Mouse (Mus musculus) limb, embryonic 14.5 days (tissue): ENCODE data around the gene Gsap. TPM values are rescaled to one million over a fixed set of nuclear protein-coding genes. Genes with fewer than 3 reads are reported as not detected.

Experiments
- ATAC-seq: fragments of 200-750 bp; cut with Nextera tagmentation; 2 replicates; pipeline ENCODE4 v1.8.0; 2017; ENCODE audit warnings: low read depth, moderate number of reproducible peaks, moderate TSS enrichment; ENCODE audit not compliant: low FRiP score
- DNase-seq: peaks from one replicate; pipeline ENCODE4 v3.0.0-alpha.2; 2015; ENCODE audit warnings: low spot score
- H3K27ac ChIP-seq: fragments of 300-500 bp; sonication (generic); replicated peaks from 2 replicates; pipeline ENCODE4 v1.5.1; 2014; ENCODE audit warnings: low read depth, mild to moderate bottlenecking, low read length, moderate library complexity, mixed read lengths
- H3K27me3 ChIP-seq: fragments of 300-500 bp; sonication (generic); 2 replicates; pipeline ENCODE4 v1.6.1; 2014; ENCODE audit warnings: low read length, mixed read lengths; ENCODE audit not compliant: control insufficient read depth, insufficient read depth
- H3K36me3 ChIP-seq: fragments of 300-500 bp; sonication (generic); 2 replicates; pipeline ENCODE4 v1.6.1; 2014; ENCODE audit warnings: mild to moderate bottlenecking, low read length, moderate library complexity, mixed read lengths; ENCODE audit not compliant: control insufficient read depth, insufficient read depth
- H3K4me1 ChIP-seq: fragments of 300-500 bp; sonication (generic); 2 replicates; pipeline ENCODE4 v1.6.1; 2014; ENCODE audit warnings: antibody characterized with exemption, low read length, mixed read lengths; ENCODE audit not compliant: control insufficient read depth, insufficient read depth
- H3K4me2 ChIP-seq: fragments of 300-500 bp; sonication (generic); replicated peaks from 2 replicates; pipeline ENCODE4 v1.6.1; 2014; ENCODE audit warnings: low read depth, mild to moderate bottlenecking, low read length, moderate library complexity; ENCODE audit not compliant: severe bottlenecking
- H3K4me3 ChIP-seq: fragments of 300-500 bp; sonication (generic); replicated peaks from 2 replicates; pipeline ENCODE4 v1.5.1; 2014; ENCODE audit warnings: low read length
- H3K9ac ChIP-seq: fragments of 300-500 bp; sonication (generic); 2 replicates; pipeline ENCODE4 v1.6.1; 2014; ENCODE audit warnings: mild to moderate bottlenecking, low read depth, low read length, moderate library complexity; ENCODE audit not compliant: severe bottlenecking
- H3K9me3 ChIP-seq: fragments of 300-500 bp; sonication (generic); 2 replicates; pipeline ENCODE4 v1.6.1; 2016; ENCODE audit warnings: low read length; ENCODE audit not compliant: control insufficient read depth
- POLR2A ChIP-seq: fragments of 200-500 bp; IDR thresholded peaks from 2 replicates; pipeline ENCODE4 v1.8.0; 2012; ENCODE audit warnings: inconsistent platforms, mild to moderate bottlenecking, moderate library complexity, borderline replicate concordance; ENCODE audit not compliant: insufficient read depth, insufficient read length; ENCODE audit errors: extremely low read depth
- WGBS: fragments of 180-500 bp; shearing (Covaris S2); extraction: QIAGEN DNeasy Blood & Tissue Kit; methylation state at CpG from one replicate; pipeline ENCODE4 v1.1.7; 2014; 5-methylcytosine and 5-hydroxymethylcytosine counted together
- polyA plus RNA-seq, 2 experiments: library from polyadenylated mRNA; depleted of rRNA in 1 of 2; stranded (reverse) in 1 of 2; unstranded in 1 of 2; fragments of >200 nt; fragmentation: Nextera tagmentation in 1 of 2; extraction: Ambion mirVana in 1 of 2; gene quantifications; 2 replicates each; pipeline versions ENCODE4 v1.2.1 to v1.2.3; 2012 to 2014

The Gsap gene
- polyA plus RNA-seq, 2 experiments, result 2.8 to 2.9 TPM

GRCm38 (mm10) chr5:21348366-21348765 lies 162.3 kb downstream of the Gsap start:
- ATAC-seq, result no peak
- Histone ChIP-seq H3K36me3 (no peaks in the 10 kb centered on the region), H3K9me3 (no peaks in the 10 kb centered on the region), H3K27ac (no peak overlapping the region), H3K4me1 (no peaks in the 10 kb centered on the region), H3K4me3 (no peak overlapping the region), H3K4me2 (no peak overlapping the region), H3K9ac (no peak overlapping the region), H3K27me3 (no peaks in the 10 kb centered on the region)
- no peak for DNase-seq
- 75% methylated on average over 7 of the region's 7 CpGs for WGBS
- no peak for TF ChIP-seq POLR2A

- Histone ChIP-seq H3K27ac (no peak overlapping the region), H3K9me3 (no peaks in the 10 kb centered on the region), H3K9ac (no peak overlapping the region), H3K27me3 (no peaks in the 10 kb centered on the region), H3K4me2 (no peak overlapping the region), H3K36me3 (no peaks in the 10 kb centered on the region), H3K4me1 (0 out of 2 replicates have a peak, but pooled peaks cover 3% of the 10 kb centered on the region), H3K4me3 (no peak overlapping the region)
- TF ChIP-seq POLR2A, result no peak
- ATAC-seq (no peak), DNase-seq (no peak)
These were observed 165.6 kb downstream of the Gsap start for GRCm38 (mm10) chr5:21351678-21352077.

- H3K9me3 ChIP-seq, result no peaks in the 10 kb centered on the region
- TF ChIP-seq POLR2A, result no peak
- no peak overlapping the region for H3K27ac ChIP-seq
- DNase-seq (no peak), ATAC-seq (no peak)
- 81% methylated on average over 3 of the region's 3 CpGs for WGBS
- H3K9ac ChIP-seq, result no peak overlapping the region
- H3K36me3 ChIP-seq, result no peaks in the 10 kb centered on the region
- H3K27me3 ChIP-seq, result no peaks in the 10 kb centered on the region
- no peak overlapping the region for H3K4me3 ChIP-seq
- H3K4me1 ChIP-seq, result 0 out of 2 replicates have a peak, but pooled peaks cover under 1% of the 10 kb centered on the region
- H3K4me2 ChIP-seq, result no peak overlapping the region
These were observed 172.6 kb downstream of the Gsap start for GRCm38 (mm10) chr5:21358648-21359047.

- H3K27me3 ChIP-seq, result no peaks in the 10 kb centered on the region
- H3K9ac ChIP-seq, result no peak overlapping the region
- H3K4me2 ChIP-seq, result no peak overlapping the region
- no peak overlapping the region for H3K4me3 ChIP-seq
- H3K27ac ChIP-seq, result no peak overlapping the region
- no peaks in the 10 kb centered on the region for H3K36me3 ChIP-seq
- ATAC-seq (no peak), DNase-seq (no peak)
- 72% methylated on average over 3 of the region's 3 CpGs for WGBS
- TF ChIP-seq POLR2A, result no peak
- H3K9me3 ChIP-seq, result no peaks in the 10 kb centered on the region
- no peaks in the 10 kb centered on the region for H3K4me1 ChIP-seq
These were observed 177.3 kb downstream of the Gsap start for GRCm38 (mm10) chr5:21363343-21363742.

Other genes with a start within 250 kb of the Gsap start
- 7.6 and 8.0 TPM in 2 replicates for gene Rsbn1l, start 229.9 kb upstream of the Gsap start, polyA plus RNA-seq (2012; rRNA removed)
- 5.9 and 6.6 TPM in 2 replicates for gene Rsbn1l, start 229.9 kb upstream of the Gsap start, polyA plus RNA-seq (2014; fragmentation: Nextera tagmentation; extraction: Ambion mirVana)
- gene Ptpn12, start 130.3 kb upstream of the Gsap start, polyA plus RNA-seq (2012; rRNA removed), result 55.5 and 67.4 TPM in 2 replicates
- 25.4 and 25.8 TPM in 2 replicates for gene Ptpn12, start 130.3 kb upstream of the Gsap start, polyA plus RNA-seq (2014; fragmentation: Nextera tagmentation; extraction: Ambion mirVana)
- 0.97 and 0.99 TPM in 2 replicates for gene Fgl2, start 186.4 kb downstream of the Gsap start, polyA plus RNA-seq (2012; rRNA removed)
- gene Fgl2, start 186.4 kb downstream of the Gsap start, polyA plus RNA-seq (2014; fragmentation: Nextera tagmentation; extraction: Ambion mirVana), result 1.5 and 1.8 TPM in 2 replicates
- gene Ccdc146, start 238.4 kb downstream of the Gsap start, polyA plus RNA-seq (2012; rRNA removed), result 0.09 TPM in 2 replicates
- gene Ccdc146, start 238.4 kb downstream of the Gsap start, polyA plus RNA-seq (2014; fragmentation: Nextera tagmentation; extraction: Ambion mirVana), result 0.11 and 0.18 TPM in 2 replicates
- gene Fam185a, start 238.7 kb downstream of the Gsap start, polyA plus RNA-seq (2012; rRNA removed), result 4.4 TPM in 2 replicates
- gene Fam185a, start 238.7 kb downstream of the Gsap start, polyA plus RNA-seq (2014; fragmentation: Nextera tagmentation; extraction: Ambion mirVana), result 4.9 and 5.3 TPM in 2 replicates